Mouse (Mus musculus): Measurements from ENCODE around the gene Vegfa.

Vegfa gene

DNA sequence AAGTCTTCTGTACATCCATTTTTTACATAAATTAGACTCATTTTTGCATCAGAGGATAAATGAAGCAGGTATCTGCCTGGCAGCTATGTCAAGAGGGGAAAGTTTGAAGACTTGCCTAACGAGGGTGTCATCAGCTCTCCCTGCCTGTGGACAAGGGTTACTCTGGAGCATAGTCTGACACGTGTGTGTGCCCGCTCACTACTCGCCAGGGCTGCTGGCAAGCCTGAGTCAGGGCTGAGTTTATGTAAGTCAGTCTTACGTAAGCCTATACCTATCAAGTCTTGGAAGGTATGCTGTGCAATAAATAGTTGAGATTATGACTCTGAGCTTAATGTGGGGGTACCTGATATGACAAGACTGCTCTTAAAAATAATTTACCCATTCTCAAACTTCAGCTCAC, 19.2 kb upstream of the Vegfa start:
- in situ Hi-C loops (cut with MboI, MseI) = loop anchor here (10.0 kb wide), 1 partner anchor 1763 kb away; no protein-coding TSS in a partner anchor

DNA sequence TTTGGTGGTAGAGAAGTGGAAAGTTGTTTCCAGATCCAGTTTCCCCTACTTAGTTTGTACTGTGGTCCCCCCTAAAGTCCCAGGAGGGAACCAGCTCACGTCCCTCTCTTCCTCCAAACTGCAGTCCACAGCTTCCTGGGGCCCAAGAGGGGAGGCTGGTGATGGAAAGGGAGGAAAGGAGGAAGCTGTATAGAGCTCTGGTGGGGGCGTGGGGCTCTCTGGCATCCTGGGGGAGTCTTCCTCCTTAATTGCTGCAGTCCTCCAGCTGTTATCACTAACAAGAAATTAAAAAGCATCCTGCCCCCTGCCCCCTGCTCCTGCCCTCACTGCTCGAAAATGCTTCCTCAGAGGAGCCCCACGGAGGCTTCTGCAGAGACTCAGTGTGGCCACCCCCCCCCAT, 17.4 kb upstream of the Vegfa start:
- in situ Hi-C loops (cut with MboI, MseI) = no loop called here

DNA sequence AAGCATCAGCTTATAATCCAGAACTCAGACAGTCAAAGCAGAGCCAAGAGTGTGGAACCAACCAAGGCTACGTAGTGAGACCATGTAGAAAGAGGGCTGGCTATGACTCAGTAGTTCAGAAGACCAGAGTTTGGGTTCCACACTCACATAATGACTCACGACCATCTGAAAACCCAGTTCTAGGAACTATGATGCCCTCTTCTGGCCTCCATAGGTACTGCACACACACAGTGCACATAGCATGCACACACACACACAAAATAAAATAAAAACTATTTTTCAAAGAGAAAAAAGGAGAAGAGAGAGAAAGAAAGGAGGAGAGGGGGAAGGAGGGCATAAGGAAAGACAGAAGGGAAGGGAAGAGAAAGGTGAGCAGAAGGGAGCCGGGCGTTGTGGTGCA, 16.0 kb upstream of the Vegfa start:
- in situ Hi-C loops (cut with MboI, MseI) = no loop called here

DNA sequence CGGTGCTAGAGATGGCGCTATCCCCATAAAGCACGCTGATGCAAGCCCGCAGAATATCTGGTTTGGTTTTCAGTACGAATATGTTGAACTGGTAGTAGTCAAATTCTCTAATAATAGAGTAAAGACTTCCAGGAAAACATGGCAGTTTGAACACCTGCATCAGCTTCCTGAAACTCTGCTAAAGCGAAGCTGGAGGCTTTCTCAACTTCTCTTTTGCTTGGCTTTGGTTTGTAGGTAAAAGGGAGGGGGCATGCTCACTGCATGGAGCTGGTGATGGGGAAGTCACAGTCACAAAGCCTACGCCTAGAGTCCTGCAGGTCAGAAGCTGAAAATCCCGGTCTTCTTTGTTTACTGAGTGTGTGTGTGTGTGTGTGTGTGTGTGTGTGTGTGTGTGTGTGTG, 13.6 kb upstream of the Vegfa start:
- in situ Hi-C loops (cut with MboI, MseI) = no loop called here

DNA sequence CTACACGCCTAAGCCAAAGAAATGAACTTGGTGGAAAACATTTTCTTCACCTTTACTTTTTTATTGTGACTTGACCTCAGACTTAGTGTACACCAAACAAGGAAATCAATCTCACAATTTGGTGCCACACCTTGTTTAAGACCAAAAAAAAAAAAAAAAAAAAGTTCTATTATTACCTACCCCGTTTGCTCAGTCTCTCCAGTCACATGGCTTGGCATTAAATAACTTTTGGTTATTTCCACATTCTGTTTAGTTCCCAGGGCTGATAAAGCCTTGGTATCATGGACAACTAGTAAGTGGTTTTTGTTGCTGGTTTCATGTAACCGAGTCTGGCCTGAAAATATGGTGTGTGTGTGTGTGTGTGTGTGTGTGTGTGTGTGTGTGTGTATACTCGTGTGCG, 12.8 kb upstream of the Vegfa start:
- in situ Hi-C loops (cut with MboI, MseI) = no loop called here

DNA sequence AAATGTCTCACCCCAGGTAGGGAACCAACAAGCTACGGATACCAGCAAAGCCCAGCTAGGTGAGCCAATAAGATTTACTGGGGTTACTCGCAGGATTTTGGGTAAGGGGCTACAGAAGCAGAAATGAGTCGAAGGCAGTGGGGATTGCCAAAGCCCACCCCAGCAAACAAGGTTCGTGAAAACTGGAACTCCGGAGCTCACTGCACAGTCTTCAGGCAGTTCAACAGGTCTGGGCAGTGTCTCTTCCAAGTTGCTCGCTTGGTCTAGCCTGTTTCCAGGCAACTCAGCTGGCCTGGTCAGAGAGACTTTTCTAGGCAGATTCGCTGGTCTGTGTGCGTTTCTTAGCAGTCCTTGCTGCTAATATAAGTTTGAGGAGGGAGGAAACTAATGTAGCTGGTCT, 10.0 kb upstream of the Vegfa start:
- in situ Hi-C loops (cut with MboI, MseI) = no loop called here

DNA sequence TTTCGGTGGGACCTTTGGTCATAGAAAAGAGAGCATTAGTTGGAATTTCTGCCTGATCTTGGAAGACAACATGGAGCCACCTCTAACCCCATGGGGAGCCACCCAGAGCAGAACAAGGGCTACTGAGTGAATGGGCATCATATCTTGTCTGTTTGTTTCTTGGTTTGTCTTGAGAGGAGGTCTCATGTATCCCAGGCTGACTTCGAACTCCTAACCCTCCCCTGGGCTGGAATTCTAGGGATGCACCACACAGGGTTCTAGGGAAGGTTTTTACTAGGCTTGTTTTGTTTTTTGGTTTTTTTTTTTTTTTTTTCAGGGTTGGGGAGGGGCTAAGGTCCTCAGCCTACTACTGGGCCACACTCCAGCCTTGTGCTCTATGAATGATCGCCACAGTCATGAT, 9.5 kb upstream of the Vegfa start:
- in situ Hi-C loops (cut with MboI, MseI) = no loop called here

DNA sequence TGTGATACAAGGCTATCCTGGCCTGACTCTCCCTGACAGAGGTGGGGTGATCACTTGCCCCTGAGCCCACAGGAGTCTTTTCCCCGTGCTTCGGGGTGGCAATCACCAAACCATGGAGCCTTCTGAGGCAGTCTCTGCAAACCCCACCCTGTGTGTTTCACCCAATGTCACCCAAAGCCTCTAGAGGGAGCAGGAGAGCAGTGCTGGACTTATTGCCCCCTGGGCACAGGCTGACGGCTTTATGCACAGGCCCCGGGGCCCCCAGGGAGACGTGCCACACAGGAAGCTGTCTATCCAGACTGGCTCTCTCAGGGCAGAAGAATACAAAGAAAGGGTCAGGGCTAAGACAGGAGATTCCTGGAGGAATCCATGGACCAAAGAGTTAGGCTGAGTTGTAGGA, 9.1 kb upstream of the Vegfa start:
- in situ Hi-C loops (cut with MboI, MseI) = no loop called here

DNA sequence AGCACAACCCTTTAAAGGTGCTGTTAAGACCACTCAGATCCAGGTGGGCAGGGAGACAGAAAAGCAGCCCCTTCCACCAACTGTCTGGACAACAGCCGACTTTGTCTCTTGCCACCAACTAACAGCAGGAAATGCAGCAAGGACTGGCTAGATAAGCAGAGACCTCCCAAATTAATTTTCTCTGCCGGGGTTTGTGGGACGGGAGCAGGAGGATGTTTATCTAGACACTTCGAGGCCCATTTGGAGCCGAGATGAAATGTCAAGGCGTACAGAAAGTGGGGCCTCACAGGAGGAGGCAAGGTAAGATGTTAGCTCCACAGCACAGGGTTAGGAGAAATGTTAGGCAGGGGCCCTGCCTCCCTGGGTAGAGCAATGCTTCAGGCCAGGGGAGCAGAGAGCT, 8.4 kb upstream of the Vegfa start:
- in situ Hi-C loops (cut with MboI, MseI) = no loop called here

DNA sequence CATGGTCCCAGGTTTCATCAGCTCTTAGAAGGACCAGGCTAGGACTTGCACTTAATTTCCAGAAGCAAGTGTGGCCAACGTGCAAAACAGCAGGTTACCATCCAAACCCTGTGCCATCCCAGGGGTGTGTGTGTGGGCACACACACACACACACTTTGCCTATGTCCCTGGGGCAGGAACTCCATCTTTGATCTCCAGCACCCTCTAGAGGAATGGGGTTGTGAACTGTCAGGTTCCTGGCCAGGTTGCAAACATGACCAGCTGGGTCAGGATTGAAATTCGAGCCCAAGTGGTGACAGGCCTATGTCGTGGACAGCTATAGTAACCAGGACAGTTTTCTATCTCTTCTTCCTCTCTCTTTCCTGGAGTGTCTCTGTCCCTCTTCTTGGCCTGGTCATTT, 6.7 kb upstream of the Vegfa start:
- in situ Hi-C loops (cut with MboI, MseI) = no loop called here

DNA sequence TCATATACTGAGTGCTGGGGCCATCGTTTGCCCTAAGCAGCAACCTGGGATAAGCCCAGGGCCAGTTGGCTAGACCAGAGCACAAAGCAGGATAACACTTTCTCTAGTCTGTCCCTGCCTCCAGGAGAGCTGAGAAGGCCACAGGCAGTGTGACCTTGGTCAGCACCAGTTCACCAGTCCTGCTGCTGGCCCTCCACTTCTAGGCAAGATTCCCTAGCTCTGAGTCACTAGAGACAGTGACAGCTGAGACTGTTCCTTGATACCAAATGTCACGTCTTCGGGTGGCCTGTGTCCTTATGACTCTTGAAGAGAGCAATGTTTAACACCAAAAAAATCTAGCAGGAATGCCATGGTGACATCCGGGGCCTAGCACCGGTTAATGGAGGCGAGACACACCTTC, 4.2 kb upstream of the Vegfa start:
- in situ Hi-C loops (cut with MboI, MseI) = no loop called here

DNA sequence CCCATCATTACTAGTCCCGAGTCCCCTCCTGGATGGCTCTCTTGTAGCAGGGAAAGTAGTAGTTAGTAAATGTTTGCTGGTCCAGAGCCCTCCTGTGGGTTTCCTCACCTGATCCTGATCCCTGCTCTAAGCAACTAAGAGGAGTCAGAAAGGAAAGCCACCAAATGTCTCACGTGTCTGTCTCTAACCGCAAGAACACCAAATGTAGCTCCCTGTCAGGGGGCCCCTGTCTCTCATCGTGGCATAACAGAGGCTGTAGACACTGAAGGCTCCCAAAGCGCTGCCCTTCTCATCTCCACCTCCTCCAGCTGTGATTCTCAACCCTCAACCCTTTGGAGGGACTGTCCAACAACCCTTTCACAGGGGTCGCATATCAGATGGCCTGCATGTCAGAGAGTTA, 1.9 kb upstream of the Vegfa start:
- in situ Hi-C loops (cut with MboI, MseI) = loop anchor here (5.0 kb wide), 1 partner anchor 297 kb away; no protein-coding TSS in a partner anchor

DNA sequence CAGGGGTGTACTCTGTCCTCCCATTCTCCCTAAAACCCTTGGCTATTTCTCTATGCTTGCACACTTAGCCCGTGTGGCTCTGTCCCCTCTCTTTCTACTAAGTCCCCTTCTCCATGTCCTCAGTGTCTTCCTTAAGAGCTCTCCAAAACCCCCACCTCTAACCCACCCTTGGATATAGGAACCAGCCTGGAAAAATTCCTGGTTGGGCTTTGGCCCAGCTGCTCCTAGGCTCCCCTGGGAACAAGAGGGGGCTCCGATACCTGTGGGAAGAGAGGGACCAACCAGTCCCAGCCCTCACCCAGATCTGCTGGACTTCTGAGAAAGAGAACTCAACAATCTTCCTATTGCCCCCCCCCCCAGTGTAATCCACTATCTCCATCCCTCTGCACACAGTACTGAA, 1.4 kb upstream of the Vegfa start:
- in situ Hi-C loops (cut with MboI, MseI) = loop anchor here (5.0 kb wide), 1 partner anchor 296 kb away; no protein-coding TSS in a partner anchor

DNA sequence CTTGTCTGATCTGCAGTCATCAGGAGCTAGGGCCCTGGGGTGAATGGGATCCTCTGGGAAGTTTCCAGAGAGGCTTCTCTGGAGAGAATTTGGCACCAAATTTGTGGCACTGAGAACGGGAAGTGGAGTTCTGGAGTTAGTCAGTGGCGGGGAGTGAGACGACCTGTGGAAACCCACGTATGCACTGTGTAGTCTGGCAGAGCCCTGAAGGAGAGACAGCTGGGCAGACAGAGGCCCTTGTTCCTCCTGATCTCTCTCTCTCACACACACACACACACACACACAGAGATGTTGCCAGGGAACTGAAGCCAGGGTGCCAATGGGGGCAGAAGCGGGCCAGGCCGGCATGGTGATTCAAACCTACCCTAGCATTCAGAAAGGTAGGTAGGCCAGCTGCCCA, 953 bp upstream of the Vegfa start:
- in situ Hi-C loops (cut with MboI, MseI) = loop anchor here (5.0 kb wide), 1 partner anchor 296 kb away; no protein-coding TSS in a partner anchor

DNA sequence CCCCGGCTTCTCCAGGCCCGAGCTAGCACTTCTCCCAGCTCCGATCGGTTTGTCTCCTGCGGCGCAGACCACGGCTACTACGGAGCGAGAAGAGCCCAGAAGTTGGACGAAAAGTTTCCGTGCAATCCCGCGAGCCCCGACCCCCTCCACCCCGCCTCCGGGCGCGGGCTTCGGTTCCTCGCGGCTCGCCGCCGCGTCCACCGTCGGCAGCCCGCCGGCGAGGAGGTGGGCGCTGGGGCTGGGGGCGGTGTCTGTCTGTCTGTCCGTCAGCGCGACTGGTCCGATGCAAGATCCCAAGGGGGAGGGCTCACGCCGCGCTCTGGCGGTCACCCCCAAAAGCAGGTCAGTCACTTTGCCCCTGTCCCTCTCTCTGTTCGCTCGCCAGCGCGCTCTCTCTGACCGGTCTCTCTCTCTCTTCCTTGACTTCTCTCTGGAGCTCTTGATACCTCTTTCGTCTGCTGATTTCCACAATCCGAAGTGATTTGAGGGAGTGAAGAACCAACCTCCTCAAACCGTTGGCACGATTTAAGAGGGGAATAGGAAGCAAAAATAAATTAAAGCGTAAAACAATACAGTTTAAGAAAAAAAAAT, 453 bp downstream of the Vegfa start:
- in situ Hi-C loops (cut with MboI, MseI) = loop anchor here (5.0 kb wide), 1 partner anchor 294 kb away; no protein-coding TSS in a partner anchor

DNA sequence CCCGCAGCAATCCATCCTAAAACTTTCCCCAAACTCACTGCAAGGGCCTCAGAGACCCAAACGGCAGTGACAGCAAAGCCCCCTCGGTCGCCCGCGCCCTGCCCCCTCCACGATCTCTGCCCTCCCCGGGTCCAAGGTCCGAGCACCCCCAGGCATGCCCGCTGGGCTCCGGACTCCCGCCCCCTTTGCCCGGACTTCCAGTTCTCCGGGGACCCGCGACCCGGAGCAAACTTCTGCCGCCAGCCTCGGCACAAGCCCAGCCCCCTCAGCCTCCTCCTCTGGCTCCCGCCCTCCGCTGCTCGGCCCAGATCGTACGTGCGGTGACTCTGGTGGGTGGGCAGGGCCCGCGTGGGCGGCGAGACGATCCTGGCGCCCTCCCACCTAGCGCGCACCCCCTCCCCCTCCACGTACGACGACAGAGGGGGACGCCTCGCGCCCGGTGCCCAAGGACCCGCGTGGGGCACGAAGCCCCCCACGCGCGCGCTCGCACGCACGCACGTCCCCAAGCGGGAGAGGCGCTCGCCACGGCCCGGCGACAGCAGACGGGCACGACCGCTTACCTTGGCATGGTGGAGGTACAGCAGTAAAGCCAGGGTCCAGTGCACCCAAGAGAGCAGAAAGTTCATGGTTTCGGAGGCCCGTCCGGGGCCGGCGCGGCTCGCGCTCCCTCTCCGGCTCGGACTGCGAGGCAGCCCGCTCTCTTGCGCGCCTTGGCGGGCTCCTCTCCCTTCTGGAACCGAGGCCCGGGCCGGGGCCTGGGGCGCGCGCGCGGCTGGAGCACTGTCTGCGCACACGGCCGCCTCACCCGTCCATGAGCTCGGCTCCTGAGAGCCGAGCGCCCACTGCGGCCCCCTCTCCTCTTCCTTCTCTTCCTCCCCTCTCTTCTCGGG, 1.2 kb downstream of the Vegfa start:
- in situ Hi-C loops (cut with MboI, MseI) = loop anchor here (5.0 kb wide), 1 partner anchor 294 kb away; no protein-coding TSS in a partner anchor

DNA sequence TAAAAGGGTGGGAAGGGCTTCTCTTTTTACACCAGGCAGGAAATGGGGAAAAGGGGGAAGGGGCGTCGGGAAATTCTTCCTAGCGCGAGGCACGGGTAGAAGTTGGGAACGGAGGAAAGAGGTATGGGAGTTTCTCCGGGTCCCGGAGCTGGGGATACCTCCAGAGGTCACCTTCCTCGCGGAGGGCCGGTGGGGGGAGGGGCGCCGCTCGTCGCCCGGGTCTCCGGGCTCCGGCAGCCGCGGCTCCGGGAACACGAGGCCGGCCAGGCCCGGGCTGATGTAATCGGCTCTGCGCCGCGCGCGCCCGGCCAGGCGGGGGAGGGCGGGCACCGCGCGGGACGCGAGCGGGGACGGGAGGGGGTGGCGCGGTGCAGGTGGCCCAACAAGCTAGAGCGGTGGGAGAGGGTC, 1.8 kb downstream of the Vegfa start:
- in situ Hi-C loops (cut with MboI, MseI) = loop anchor here (5.0 kb wide), 1 partner anchor 293 kb away; no protein-coding TSS in a partner anchor

DNA sequence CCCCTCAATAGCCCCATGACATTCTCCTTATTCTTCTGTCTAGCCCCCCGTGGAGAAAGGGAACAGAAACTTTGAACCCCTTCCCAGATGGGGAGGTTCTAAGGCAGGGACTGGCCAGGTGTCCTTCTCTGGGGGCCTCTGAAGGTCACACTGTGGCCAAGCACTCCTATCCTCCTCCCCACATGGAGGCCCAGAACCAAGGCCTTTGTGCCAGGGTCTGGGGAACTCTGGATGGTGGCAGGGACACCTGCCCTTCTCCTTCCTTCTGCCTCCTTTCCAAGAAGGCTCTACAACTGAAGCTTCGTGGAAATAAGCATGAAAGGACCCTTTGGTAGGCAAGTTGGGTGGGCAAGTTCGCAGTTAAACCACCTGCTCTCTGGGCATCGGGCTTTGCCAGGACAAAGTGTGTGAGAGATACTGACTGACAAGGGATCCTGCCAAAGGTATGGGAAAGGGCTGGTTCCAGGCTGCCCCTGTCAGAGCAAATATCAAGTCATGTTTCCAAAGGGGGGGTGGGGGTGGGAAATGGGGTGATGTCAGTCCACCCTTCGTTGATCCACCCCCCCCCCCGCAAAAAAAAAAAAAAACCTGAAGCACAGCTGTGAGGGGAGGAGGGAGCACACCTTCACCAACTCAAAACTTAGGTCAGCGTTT, 2.5 kb downstream of the Vegfa start:
- in situ Hi-C loops (cut with MboI, MseI) = loop anchor here (5.0 kb wide), 1 partner anchor 292 kb away; no protein-coding TSS in a partner anchor

DNA sequence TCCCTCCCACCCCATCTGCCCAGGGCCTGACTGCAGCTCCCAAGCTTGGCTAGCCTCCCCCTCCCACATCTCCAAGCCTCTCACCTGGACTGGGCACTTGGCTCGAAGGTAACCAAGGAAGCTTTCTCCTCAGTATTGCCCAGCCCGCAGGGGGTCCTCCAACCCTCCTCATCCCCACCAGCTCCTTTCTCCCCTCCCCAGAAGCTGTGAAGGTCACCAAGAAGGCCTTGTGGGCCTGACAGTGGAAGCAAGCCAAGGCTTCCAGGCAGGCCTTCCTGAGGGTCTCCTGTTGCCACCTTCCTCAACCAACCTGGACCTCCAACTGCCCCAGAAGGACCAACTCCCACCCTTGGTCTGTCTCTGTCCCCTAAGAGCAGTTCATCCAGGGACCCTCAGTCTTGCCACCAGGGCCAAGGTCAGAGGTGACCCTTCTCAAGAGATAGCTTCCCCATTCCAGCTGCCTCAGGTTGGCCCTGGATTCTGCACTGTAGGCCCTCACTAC, 3.1 kb downstream of the Vegfa start:
- in situ Hi-C loops (cut with MboI, MseI) = no loop called here

DNA sequence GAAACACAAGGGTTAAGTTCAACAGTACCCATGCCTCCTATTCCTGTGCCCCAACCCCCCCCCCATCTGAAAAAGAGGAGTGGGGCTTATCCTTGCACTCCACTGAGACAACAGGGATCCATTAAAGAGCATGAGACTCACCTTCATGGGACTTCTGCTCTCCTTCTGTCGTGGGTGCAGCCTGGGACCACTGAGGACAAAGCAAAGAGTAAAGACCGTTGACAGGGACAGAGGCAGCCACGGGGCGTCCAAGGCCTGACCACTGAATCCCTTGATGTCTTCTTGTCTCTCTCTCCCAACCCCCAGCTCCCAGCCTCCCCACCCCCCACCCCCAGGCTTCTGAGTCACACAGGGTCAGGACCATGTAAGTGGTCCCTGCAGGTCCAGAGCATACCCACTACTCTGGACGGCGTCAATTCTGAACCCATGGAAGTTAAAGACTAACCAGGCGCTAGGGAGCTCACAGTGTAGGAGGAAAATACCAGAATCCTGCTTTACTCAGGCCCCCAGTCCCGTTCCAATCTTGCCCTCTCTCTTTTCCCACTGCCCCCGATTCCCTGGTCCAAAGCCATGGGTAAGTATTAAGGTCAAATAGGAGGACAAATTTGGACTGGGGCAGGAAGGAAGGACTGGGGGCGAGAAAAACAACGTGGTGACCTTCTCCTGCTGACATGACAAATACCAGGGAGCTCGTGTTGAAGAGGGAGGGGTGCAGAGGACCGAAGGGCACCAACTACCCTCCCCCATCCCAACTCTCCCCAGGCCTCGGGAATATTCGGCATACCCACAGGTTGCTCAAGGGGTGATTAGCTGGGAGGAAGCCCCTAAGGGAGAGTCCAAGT, 3.7 kb downstream of the Vegfa start:
- in situ Hi-C loops (cut with MboI, MseI) = no loop called here

All from T-helper 1 cell (primary cell).